Mouse (Mus musculus): ENCODE measurements around the gene Fitm1.

DNA sequence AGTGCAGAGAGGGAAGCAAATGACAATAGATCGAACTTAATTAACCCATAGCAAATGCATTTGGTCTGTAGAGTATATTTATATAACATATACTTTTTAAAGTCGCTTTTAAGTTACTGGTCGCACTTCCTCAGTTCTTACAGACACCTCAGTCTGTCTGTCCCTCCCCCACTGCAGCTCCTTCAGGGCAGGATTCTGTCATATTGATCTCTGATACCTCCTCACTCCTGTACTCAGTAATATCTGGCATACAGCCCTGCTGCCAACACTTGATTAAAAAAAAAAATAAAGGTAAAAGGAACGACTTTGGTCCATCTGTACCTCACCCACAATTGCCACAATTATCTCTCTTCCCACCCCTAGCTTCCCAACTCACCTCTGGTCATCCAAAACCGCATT lies 8.9 kb downstream of the Fitm1 start:
- TF ChIP-seq CTCF (IDR thresholded peaks at IDR 0.05; ENCODE audit: insufficient read depth, low read length): no peak
- no peak for TF ChIP-seq POLR2A (IDR thresholded peaks at IDR 0.05; ENCODE audit: borderline replicate concordance, extremely low read depth, low read depth, low read length)

Data from lung, adult 2 months (tissue).